Mouse (Mus musculus): ENCODE results near the gene Tmem92. TPM values are rescaled to one million over a fixed set of nuclear protein-coding genes. Genes with fewer than 3 reads are reported as not detected.
"Not testable (repeated sequence)": the region's sequence is repeated elsewhere in the genome, so short reads cannot be mapped to it uniquely, and the experiment has no call there.

Tmem92 gene
- polyA plus RNA-seq (2014; fragmentation: Nextera tagmentation; extraction: Ambion mirVana), result not detected in 2 replicates

DNA sequence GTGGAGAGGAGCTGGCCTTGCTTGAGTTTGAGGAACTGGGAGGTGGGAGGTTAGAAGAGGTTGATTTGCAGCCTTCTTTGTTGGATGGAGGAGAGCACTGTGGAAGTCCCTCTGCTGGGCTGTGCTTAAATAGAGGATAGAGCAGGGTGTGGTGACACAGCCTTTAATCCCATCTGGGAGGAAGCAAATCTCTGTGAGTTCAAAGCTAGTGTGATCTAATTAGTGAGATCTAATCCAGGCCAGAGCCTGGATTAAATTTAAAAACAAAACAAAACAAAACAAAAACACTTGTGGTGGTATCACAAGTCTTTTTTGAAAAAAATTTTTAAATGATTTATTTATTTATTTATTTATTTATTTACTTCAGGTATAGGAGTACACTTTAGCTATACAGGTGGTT lies at the start of gene Tmem92:
Gene Tmem92 (minus strand): TSS at position 101 of the 400 bp plus-strand sequence.
- ATAC-seq (ENCODE audit: insufficient number of reproducible peaks, insufficient read depth, low FRiP score, low read depth), result no peak

DNA sequence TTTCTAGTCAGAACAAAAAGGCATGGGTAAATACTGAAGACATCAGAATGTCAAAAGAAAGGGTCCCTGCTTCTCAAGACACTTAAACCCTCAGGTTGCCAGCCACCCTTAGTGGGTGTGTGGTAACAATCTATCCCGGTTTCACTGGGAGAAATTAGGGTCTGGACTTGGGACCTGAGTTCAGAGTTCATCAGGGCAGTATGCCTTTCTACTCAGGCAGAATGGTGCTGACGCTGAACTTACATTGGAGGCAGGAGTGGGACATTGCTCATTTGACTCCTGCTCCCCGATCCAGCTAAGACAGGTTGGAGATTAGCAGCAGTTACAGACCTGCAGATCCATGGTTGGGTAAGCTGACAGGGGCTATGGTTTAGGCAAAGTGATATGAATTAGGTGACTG lies 46.5 kb upstream of the Tmem92 start:
- H3K4me2 ChIP-seq (ENCODE audit: low read length), result no peak overlapping the region
- no peaks in the 10 kb centered on the region; the same call in 1 of the 2 replicates for H3K27me3 ChIP-seq (ENCODE audit: control insufficient read depth, insufficient read depth, low read length)
- 61% methylated on average over 3 of the region's 3 CpGs for WGBS
- H3K4me1 ChIP-seq (ENCODE audit: control insufficient read depth in 2 of 2, insufficient read depth in 2 of 2, low read length in 2 of 2), result no peaks in the 10 kb centered on the region
- H3K4me3 ChIP-seq (ENCODE audit: control insufficient read depth in 1 of 2, insufficient read depth in 1 of 2, low read depth in 1 of 2, low read length in 2 of 2), result no peak overlapping the region
- no peak overlapping the region for H3K27ac ChIP-seq (replicated peaks in 1 of 2; ENCODE audit: control insufficient read depth in 1 of 2, insufficient read depth in 1 of 2, low read depth in 2 of 2, low read length in 2 of 2)
- no peak overlapping the region for H3K9ac ChIP-seq (ENCODE audit: low read length)
- no peaks in the 10 kb centered on the region for H3K36me3 ChIP-seq (ENCODE audit: control insufficient read depth, insufficient read depth, low read length)
- no peak for ATAC-seq (ENCODE audit: insufficient number of reproducible peaks, insufficient read depth, low FRiP score, low read depth)
- no peaks in the 10 kb centered on the region for H3K9me3 ChIP-seq (ENCODE audit: control insufficient read depth, low read length)

More for the DNA sequence above, at the start of gene Tmem92:
- Histone ChIP-seq H3K27me3 (ENCODE audit: control insufficient read depth, insufficient read depth, low read length) (0 out of 2 replicates have a peak, but pooled peaks cover under 1% of the 10 kb centered on the region), H3K9ac (ENCODE audit: low read length) (no peak within 1 kb of the TSS), H3K36me3 (ENCODE audit: control insufficient read depth, insufficient read depth, low read length) (no peaks in the 10 kb centered on the region), H3K4me1 (ENCODE audit: control insufficient read depth in 2 of 2, insufficient read depth in 2 of 2, low read length in 2 of 2) (no peaks in the 10 kb centered on the region), H3K27ac (replicated peaks in 1 of 2; ENCODE audit: control insufficient read depth in 1 of 2, insufficient read depth in 1 of 2, low read depth in 2 of 2, low read length in 2 of 2) (no peak within 1 kb of the TSS), H3K9me3 (ENCODE audit: control insufficient read depth, low read length) (no peaks in the 10 kb centered on the region), H3K4me3 (ENCODE audit: control insufficient read depth in 1 of 2, insufficient read depth in 1 of 2, low read depth in 1 of 2, low read length in 2 of 2) (no peak within 1 kb of the TSS), H3K4me2 (ENCODE audit: low read length) (no peak within 1 kb of the TSS)

DNA sequence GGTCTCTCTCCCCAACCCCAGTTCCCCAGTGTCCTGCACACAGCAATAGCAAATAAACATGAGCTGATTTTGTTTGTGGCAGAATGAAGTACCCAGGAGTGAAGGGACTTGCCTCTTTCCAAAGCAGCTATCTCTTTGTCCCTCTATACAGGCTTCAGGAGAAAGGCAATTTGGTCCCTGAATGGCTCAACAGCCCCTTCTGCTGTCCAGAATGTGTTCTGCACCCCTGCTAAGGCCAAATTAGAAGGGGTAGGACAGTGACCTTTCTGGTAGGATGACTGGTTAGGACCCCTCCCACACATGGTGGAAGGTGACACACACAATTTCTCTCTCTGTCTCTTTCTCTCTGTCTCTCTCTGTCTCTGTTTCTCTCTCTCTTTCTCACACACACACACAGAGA lies 36.9 kb upstream of the Tmem92 start:
- H3K4me3 ChIP-seq (ENCODE audit: control insufficient read depth in 1 of 2, insufficient read depth in 1 of 2, low read depth in 1 of 2, low read length in 2 of 2); H3K4me2 ChIP-seq (ENCODE audit: low read length); H3K4me1 ChIP-seq (ENCODE audit: control insufficient read depth in 2 of 2, insufficient read depth in 2 of 2, low read length in 2 of 2); H3K9me3 ChIP-seq (ENCODE audit: control insufficient read depth, low read length); H3K27me3 ChIP-seq (ENCODE audit: control insufficient read depth, insufficient read depth, low read length); H3K36me3 ChIP-seq (ENCODE audit: control insufficient read depth, insufficient read depth, low read length); ATAC-seq (ENCODE audit: insufficient number of reproducible peaks, insufficient read depth, low FRiP score, low read depth); H3K27ac ChIP-seq (replicated peaks in 1 of 2; ENCODE audit: control insufficient read depth in 1 of 2, insufficient read depth in 1 of 2, low read depth in 2 of 2, low read length in 2 of 2); H3K9ac ChIP-seq (ENCODE audit: low read length): not testable (repeated sequence)

DNA sequence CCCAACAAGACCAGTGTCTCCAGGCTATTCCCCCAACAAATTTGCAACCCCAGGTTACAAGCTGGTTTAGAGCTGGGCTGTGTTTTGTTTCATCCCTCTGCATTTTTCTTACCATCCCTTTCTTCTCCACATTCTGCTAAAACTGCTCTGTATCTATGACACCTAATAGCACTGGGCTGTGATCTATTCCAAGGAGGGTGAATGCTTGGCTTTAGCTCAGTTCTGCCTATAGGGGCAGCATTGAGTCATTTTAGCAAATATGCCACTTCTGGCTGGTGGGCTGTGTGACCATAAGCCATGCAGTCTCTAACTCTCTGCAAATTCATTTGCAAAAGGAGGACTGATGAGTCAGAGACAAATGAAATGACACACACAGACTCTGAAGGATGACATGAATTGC lies 36.4 kb upstream of the Tmem92 start:
- H3K36me3 ChIP-seq (ENCODE audit: control insufficient read depth, insufficient read depth, low read length); H3K4me3 ChIP-seq (ENCODE audit: control insufficient read depth in 1 of 2, insufficient read depth in 1 of 2, low read depth in 1 of 2, low read length in 2 of 2); H3K27me3 ChIP-seq (ENCODE audit: control insufficient read depth, insufficient read depth, low read length); H3K27ac ChIP-seq (replicated peaks in 1 of 2; ENCODE audit: control insufficient read depth in 1 of 2, insufficient read depth in 1 of 2, low read depth in 2 of 2, low read length in 2 of 2); ATAC-seq (ENCODE audit: insufficient number of reproducible peaks, insufficient read depth, low FRiP score, low read depth); H3K4me2 ChIP-seq (ENCODE audit: low read length); H3K9me3 ChIP-seq (ENCODE audit: control insufficient read depth, low read length); H3K4me1 ChIP-seq (ENCODE audit: control insufficient read depth in 2 of 2, insufficient read depth in 2 of 2, low read length in 2 of 2); H3K9ac ChIP-seq (ENCODE audit: low read length): not testable (repeated sequence)

DNA sequence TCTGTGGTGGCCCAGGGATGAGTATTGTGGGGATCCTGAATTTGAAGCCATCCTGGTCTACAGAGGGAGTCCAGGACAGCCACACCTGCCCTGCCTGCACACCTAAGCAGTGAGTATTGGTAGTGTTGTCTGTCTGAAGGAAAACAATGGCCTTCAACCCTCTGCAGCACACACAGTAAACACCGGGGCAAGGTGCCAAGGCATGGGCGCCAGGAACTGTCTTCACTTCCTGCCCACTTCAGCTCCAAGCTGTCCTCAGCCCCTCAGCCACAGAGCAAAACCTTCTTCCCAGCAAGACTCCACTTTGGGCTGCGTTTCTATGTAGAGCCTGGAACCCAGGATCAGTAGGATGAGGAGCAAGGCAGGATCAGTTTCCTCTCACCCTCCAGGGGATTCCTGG lies 29.0 kb upstream of the Tmem92 start:
- ATAC-seq (ENCODE audit: insufficient number of reproducible peaks, insufficient read depth, low FRiP score, low read depth); H3K36me3 ChIP-seq (ENCODE audit: control insufficient read depth, insufficient read depth, low read length); H3K9ac ChIP-seq (ENCODE audit: low read length); H3K9me3 ChIP-seq (ENCODE audit: control insufficient read depth, low read length); H3K27ac ChIP-seq (replicated peaks in 1 of 2; ENCODE audit: control insufficient read depth in 1 of 2, insufficient read depth in 1 of 2, low read depth in 2 of 2, low read length in 2 of 2); H3K4me2 ChIP-seq (ENCODE audit: low read length); H3K27me3 ChIP-seq (ENCODE audit: control insufficient read depth, insufficient read depth, low read length); H3K4me3 ChIP-seq (ENCODE audit: control insufficient read depth in 1 of 2, insufficient read depth in 1 of 2, low read depth in 1 of 2, low read length in 2 of 2); H3K4me1 ChIP-seq (ENCODE audit: control insufficient read depth in 2 of 2, insufficient read depth in 2 of 2, low read length in 2 of 2): not testable (repeated sequence)
- 27% methylated on average over 2 of the region's 3 CpGs for WGBS

DNA sequence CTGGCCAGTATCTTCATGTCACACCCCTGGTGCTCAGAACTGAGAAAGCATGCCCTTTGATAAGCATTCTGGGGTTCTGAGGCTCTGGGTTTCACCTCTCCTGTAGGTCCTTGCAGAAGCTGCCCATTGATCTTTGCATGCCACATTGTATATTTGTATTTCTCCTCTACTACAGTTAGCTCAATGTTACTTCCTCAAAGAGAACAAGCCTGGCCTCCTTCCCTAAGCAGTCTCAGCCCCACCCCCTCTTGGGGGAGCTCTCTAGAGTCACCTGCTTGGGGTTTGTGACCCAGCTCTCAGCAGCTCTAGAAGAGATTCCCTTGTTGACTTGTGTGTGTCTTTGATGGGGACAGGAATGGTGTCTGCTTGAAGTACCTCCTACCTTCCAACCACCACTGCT lies 9.2 kb upstream of the Tmem92 start:
- ATAC-seq (ENCODE audit: insufficient number of reproducible peaks, insufficient read depth, low FRiP score, low read depth), result no peak
- Histone ChIP-seq H3K4me3 (ENCODE audit: control insufficient read depth in 1 of 2, insufficient read depth in 1 of 2, low read depth in 1 of 2, low read length in 2 of 2) (no peak overlapping the region), H3K4me2 (ENCODE audit: low read length) (no peak overlapping the region), H3K36me3 (ENCODE audit: control insufficient read depth, insufficient read depth, low read length) (no peaks in the 10 kb centered on the region), H3K27ac (replicated peaks in 1 of 2; ENCODE audit: control insufficient read depth in 1 of 2, insufficient read depth in 1 of 2, low read depth in 2 of 2, low read length in 2 of 2) (no peak overlapping the region), H3K9me3 (ENCODE audit: control insufficient read depth, low read length) (no peaks in the 10 kb centered on the region), H3K27me3 (ENCODE audit: control insufficient read depth, insufficient read depth, low read length) (no peaks in the 10 kb centered on the region), H3K4me1 (ENCODE audit: control insufficient read depth in 2 of 2, insufficient read depth in 2 of 2, low read length in 2 of 2) (no peaks in the 10 kb centered on the region), H3K9ac (ENCODE audit: low read length) (no peak overlapping the region)

DNA sequence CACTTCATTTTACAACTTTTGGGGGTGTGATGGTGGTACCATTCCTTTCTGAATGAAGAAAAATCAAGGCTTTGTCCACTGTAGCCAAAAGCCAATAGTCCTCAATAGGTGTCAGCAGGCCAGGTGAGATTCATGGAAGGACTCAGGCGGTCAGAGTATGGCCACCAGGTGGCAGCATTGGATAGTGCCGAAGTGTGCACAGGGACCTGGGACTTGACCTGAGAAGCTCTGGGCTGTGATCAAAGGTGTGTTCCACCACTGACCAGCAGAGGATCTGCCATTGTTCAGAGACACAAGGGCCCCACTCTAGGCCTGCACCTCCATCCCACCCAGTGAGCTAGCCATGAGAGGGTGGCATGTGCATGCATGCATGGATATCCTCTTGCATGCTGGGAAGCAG lies 2.7 kb upstream of the Tmem92 start:
- Histone ChIP-seq H3K36me3 (ENCODE audit: control insufficient read depth, insufficient read depth, low read length) (no peaks in the 10 kb centered on the region), H3K27ac (replicated peaks in 1 of 2; ENCODE audit: control insufficient read depth in 1 of 2, insufficient read depth in 1 of 2, low read depth in 2 of 2, low read length in 2 of 2) (no peak overlapping the region), H3K4me1 (ENCODE audit: control insufficient read depth in 2 of 2, insufficient read depth in 2 of 2, low read length in 2 of 2) (no peaks in the 10 kb centered on the region), H3K4me3 (ENCODE audit: control insufficient read depth in 1 of 2, insufficient read depth in 1 of 2, low read depth in 1 of 2, low read length in 2 of 2) (no peak overlapping the region), H3K4me2 (ENCODE audit: low read length) (no peak overlapping the region), H3K27me3 (ENCODE audit: control insufficient read depth, insufficient read depth, low read length) (no peaks in the 10 kb centered on the region), H3K9ac (ENCODE audit: low read length) (no peak overlapping the region), H3K9me3 (ENCODE audit: control insufficient read depth, low read length) (no peaks in the 10 kb centered on the region)
- ATAC-seq (ENCODE audit: insufficient number of reproducible peaks, insufficient read depth, low FRiP score, low read depth), result no peak; the same call in 1 of the 2 replicates
- whole genome bisulfite sequencing, result 5% methylated on average over 2 of the region's 2 CpGs

DNA sequence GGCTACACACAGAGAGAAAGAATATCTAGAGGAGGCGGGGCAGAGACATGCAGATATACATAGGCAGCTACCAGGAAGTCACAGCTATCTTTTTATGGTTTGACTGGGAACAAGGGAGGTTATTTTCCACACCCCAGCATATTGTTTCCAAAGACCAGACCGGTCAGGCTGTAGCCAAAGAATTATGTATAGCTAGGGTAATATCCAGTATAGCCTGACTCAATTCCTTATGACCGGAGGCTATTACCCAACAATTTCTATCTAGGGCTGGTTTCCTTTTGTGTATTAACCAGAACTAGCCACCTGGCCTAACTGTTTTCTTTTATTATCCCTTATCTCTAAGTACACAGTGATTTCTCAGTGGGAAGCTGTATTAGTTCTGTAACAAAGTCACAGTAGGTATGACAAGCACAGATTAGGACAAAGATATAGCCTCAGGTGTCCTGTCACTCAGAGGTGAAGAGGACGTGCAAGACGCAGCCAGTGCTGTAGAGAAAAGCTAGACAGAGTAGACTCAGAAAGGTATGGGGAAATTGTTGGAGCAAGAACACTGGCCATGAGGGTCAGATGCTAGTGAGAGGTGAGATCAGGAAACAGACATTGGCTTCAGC lies 7.5 kb downstream of the Tmem92 start:
- WGBS, result 76% methylated on average over 5 of the region's 5 CpGs
- no peak for ATAC-seq (ENCODE audit: insufficient number of reproducible peaks, insufficient read depth, low FRiP score, low read depth)
- H3K27ac ChIP-seq (replicated peaks in 1 of 2; ENCODE audit: control insufficient read depth in 1 of 2, insufficient read depth in 1 of 2, low read depth in 2 of 2, low read length in 2 of 2), result no peak overlapping the region
- H3K27me3 ChIP-seq (ENCODE audit: control insufficient read depth, insufficient read depth, low read length), result 0 out of 2 replicates have a peak, but pooled peaks cover 7% of the 10 kb centered on the region
- H3K9me3 ChIP-seq (ENCODE audit: control insufficient read depth, low read length), result no peaks in the 10 kb centered on the region
- H3K9ac ChIP-seq (ENCODE audit: low read length), result no peak overlapping the region
- H3K4me1 ChIP-seq (ENCODE audit: control insufficient read depth in 2 of 2, insufficient read depth in 2 of 2, low read length in 2 of 2), result no peaks in the 10 kb centered on the region
- no peak overlapping the region for H3K4me3 ChIP-seq (ENCODE audit: control insufficient read depth in 1 of 2, insufficient read depth in 1 of 2, low read depth in 1 of 2, low read length in 2 of 2)
- H3K4me2 ChIP-seq (ENCODE audit: low read length), result no peak overlapping the region
- no peaks in the 10 kb centered on the region for H3K36me3 ChIP-seq (ENCODE audit: control insufficient read depth, insufficient read depth, low read length)

All from heart, embryonic 14.5 days (tissue).